Mouse (Mus musculus) gastrocnemius, adult 18-20 months (tissue): Measurements from ENCODE around the gene S100pbp. TPM values are rescaled to one million over a fixed set of nuclear protein-coding genes. Genes with fewer than 3 reads are reported as not detected.

Experiments used
- DNase-seq: peaks from one replicate; pipeline ENCODE4 v3.0.0; 2021; ENCODE audit warnings: low spot score
- long read RNA-seq, 2 experiments: library from polyadenylated mRNA; stranded (forward); transcript quantifications; one replicate each; pipeline ENCODE4 v2.0.0; 2021
- total RNA-seq, 2 experiments: library from RNA; stranded (reverse); gene quantifications; 2 replicates each; pipeline ENCODE4 v1.2.3; 2021

The S100pbp gene
- total RNA-seq = 1 to 10 TPM; 2.9 to 4.1 TPM
- long read RNA-seq, experiment 1 = 0 reads
- long read RNA-seq, experiment 2, partial matches to known transcripts = 0 of 1 reads
- long read RNA-seq, experiment 2, other reads (novel, unspliced or antisense) = 1 of 1 reads

GRCm38 (mm10) chr4:129189542-129190519 lies at the start of gene S100pbp, which contains the start of gene Yars:
Gene S100pbp (minus strand): TSS chr4:129189727.
Gene Yars (plus strand): TSS chr4:129189760.
- DNase-seq = peak; percentile 96

GRCm38 (mm10) chr4:129239075-129239474 lies 49.5 kb upstream of the S100pbp start:
- no peak for DNase-seq

- no peak for DNase-seq
Observed at GRCm38 (mm10) chr4:129238579-129239016, 49.1 kb upstream of the S100pbp start.

DNA sequence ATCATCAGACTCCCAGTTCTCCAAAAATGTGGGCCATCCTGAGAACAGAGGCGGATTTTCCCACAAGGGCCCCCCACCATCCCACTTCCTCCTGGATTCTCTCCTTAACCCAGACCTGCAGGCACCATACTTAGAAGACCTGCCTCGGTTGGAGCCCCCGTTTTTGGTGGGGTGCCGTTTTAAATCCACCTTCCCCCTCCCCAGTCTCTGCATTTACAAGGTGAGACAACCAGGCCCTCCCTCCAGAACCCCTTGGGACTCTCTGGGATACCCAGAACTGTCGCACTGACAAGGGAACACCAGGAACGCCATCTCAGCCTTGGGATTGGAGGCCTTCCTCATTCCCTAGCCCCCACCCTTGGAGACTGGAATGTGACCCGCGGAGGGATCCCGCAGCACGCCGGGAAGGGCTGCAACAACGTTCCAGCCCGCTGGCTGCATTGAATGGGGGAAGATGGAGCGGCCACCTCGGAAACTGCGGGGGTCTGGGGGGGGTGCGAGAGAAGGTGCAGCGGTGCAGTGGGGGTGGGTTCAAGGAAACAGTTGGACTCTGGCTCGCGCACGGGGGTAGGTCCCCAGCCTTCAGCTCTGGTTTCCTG lies 48.4 kb upstream of the S100pbp start:
- DNase-seq = no peak

- DNase-seq = no peak
Observed at GRCm38 (mm10) chr4:129236236-129236813, 46.8 kb upstream of the S100pbp start.

DNA sequence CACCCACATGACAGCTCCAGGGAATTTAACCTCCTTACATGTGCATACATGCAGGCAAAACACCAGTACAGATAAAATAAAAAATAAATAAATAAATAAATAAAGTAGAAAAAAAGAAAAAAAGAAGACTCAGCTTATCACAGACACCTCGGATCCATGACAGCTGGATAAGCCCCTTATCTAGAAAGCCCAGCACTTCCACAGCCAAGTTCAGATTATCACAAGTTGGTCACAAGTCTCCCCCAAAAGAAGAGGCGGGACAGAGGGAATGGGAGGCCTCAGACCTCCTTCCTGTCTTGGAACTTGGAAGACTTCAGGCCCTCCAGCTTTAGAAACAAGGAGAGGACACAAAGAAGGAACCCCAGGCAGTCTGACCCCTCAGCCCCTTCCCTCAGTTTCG lies 45.6 kb upstream of the S100pbp start:
- no peak for DNase-seq

DNA sequence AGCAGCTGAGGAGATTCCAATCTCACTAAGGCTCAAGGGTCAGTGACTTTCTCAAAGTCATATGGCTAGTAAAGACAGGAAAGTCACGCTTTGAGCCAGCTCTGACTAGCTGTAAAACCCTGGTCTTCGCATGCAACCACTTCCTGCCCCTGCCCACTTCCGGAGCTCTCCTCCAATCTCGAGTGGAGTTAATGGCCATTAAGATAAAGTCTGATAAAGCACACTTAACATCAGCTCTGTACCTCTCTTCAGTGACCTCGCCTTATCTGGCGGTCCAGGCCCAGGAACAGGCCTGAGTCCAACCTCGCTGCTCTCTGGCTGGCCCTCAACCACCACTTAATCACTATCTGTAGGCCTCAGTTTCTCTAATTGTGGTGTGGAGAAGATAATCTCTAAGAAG lies 45.0 kb upstream of the S100pbp start:
- DNase-seq = no peak

DNA sequence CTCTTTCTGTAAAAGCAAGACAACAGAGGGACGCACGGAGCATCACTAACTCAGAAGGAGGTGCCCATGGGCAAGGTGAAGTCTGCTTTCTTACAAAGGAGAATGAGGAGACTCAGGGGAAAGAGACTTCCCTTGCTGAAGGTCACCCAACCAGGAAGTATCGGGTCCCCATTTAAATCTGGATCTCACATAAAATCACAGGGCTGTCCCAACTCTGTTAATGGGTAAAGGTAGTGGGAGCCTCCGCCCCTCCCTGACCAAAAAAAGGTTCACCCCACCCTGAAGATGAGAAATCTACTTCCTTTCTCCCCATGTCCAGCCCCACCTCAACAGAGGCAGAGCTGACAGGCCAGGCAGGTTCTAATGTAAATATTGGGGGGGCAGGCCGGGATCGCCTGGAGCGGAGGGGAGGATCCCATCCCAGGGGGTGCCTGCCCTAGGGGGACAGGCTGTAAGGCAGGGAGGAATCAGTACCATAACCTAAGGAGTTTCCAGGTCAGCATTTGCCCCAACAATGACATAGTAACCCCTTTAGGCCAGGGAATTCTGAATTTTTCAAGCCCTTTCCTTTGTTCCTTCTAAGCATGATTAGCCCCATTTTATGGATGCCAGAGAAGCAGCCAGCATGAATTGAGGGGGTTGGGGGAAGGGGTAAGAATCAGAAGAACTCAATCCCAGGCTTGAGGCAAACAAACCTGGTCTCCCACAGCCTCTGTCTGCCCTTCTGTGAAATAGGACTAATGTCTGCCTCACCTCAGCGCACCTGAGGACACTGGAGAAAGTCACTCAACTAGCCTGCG lies 43.2 kb upstream of the S100pbp start:
- DNase-seq = no peak

- DNase-seq = no peak
Observed at GRCm38 (mm10) chr4:129231594-129232450, 42.3 kb upstream of the S100pbp start.

DNA sequence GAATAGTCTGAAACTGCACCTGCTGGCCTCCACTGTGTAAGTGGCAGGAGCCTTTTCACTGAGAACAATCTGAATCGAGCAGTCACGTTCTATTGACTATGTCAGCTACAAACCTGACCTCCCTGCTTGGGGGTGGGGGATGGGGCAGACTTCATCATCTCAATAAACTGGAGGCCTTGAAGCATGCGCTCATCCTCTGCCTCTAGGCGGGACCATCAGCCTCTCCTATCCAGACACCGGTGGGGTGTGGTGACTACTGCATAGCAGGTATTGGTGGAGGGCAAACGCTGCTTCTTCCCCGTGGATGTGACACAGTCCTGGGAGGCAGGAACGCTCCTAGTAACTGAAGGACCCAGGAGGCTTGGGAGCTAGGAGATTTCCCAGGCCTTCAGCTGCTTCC lies 41.4 kb upstream of the S100pbp start:
- no peak for DNase-seq

DNA sequence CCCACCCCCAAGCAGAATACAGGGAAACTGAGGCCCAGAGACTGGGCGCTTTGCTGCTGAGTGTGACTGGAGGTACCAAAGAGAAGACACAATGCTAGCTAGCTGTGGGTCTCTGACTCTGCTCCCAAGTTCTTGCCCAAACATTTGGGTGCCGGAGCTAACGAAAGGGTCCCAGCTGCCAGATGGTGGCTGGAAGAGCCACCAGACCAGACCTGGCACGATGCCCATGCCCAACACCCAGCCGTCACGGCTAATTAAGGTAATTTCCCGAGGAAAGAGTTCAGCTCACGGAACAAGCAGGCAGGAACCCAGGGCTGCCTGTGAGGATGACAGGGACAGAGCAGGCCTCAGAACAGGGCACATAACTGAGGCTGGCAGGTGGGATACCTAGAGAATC lies 38.5 kb upstream of the S100pbp start:
- no peak for DNase-seq

GRCm38 (mm10) chr4:129227170-129227984 lies 37.9 kb upstream of the S100pbp start:
- no peak for DNase-seq

DNA sequence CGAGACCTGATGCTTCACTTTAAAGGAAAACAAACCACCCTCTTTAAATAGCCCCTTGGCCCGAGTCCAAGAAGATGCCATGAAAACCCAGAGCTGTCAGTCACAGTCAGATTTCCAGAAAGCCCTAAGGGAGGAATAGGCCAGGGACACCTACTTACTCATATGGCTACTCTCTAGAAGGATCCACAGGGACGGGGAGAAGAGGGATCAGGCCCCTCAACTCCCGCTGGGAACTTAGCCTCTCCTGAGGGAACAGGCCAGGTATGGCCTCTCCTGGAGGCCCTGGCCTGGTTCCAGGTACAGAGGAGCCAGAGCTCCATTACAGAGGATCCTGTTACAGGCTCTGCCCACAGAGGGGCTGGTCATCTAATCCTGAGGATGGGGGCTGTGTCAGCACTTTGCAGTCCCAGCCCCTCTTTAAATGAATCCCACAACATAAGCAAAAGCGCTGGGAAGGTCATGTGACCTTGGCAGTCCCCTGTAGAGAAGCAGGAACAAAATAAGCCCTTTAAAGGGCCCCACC lies 37.0 kb upstream of the S100pbp start:
- no peak for DNase-seq

DNA sequence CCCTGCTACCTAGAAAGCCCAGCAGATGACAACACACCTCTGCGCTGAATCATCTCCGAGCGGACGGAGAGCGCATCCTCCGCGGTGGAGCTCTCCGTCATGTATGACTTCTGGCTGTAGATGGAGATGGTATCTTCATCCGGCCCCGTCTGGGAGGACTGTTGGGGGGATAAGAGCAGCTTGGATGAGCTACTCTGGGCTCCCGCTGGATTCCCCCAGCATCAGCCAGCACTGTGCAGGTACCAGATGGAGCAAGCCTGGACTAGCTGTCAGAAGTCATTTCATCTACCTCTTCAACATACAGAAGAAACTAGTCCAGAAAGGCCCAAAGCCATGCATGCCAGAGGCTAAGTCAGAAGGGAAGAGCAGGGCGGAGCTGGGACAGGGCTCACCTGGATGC lies 35.8 kb upstream of the S100pbp start:
- no peak for DNase-seq

GRCm38 (mm10) chr4:129223421-129224281 lies 34.1 kb upstream of the S100pbp start:
- DNase-seq = peak; percentile 19

DNA sequence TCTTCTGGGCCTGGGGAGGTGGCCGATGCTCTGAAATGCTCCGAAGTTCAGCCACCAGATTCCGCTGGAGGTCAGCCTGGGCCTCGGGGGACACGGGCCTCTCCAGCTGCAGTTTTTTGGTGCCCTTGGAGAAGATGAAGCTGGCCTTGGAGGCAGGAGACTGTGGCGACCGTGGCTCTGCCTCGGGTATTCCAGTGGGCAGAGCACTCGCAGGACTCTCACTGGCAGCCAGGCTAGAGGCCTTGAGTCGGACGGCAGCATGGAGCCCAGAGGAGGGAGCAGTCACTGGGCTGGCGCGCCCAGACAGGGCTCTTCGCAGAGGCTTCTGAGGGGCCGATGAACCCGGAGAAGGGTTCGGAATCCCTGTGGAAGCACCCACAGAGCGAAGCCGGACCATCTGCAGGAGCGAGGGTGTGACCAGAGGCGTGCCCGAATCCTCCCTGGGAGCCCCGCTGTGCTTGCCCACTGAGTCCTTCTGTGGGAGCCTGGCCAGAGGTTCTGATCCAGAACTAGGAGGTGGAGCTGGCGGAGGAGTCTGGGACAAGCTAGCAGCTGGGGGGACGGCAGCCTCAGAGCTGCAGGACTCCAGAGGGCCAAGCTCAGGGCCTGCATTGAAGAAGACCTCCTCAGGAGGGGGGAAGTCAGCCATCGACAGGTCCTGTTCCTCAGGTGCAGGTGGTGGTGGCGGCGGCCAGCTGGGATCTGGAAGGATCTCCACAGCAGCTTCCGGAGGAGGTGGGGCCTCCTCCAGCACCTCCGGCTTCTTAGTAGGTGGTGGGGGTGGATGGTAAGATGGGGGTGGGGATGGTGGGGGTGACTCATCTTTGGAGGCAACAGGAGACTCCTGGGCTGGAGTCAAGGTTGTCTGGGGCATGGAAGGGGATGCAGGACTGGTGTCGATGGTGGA lies 32.7 kb upstream of the S100pbp start:
- peak; percentile 33 for DNase-seq
